Mouse (Mus musculus): Measurements from ENCODE around the gene Gm525.
"Not testable (repeated sequence)": the region's sequence is repeated elsewhere in the genome, so short reads cannot be mapped to it uniquely, and the experiment has no call there.

Gene Gm525

GRCm38 (mm10) chr11:89073541-89073940, at the start of gene Gm525:
Gene Gm525 (plus strand): TSS chr11:89073841.
- no peak for DNase-seq (ENCODE audit: low read depth)

- DNase-seq (ENCODE audit: low read depth) = peak; percentile 80
These were observed 49.3 kb upstream of the Gm525 start for GRCm38 (mm10) chr11:89024181-89024881.

GRCm38 (mm10) chr11:89025603-89026002, 48.0 kb upstream of the Gm525 start:
- no peak for DNase-seq (ENCODE audit: low read depth)

- DNase-seq (ENCODE audit: low read depth) = no peak
These were observed 47.5 kb upstream of the Gm525 start for GRCm38 (mm10) chr11:89026117-89026516.

DNA sequence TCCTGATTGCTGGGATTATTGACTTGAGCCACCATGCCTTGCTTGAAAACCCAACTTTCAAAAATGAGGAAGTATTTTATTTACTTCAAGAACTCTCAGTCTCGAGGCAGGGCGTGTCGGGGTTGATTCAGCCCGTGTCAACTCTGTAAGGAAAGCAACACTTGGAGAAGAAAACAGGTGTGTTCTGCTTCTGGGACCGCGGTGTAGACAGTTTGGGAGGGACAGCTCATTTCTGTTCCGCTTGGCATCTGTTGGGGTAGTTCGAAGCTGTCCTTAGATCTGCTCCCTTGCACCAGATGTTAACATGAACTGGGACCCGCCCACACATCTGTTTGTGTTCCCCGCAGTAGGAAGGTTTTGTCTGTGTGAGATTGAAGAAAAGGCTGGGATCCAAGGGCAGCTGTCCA, 45.7 kb upstream of the Gm525 start:
- DNase-seq (ENCODE audit: low read depth) = no peak

GRCm38 (mm10) chr11:89028871-89029405, 44.7 kb upstream of the Gm525 start:
- no peak for DNase-seq (ENCODE audit: low read depth)

- DNase-seq (ENCODE audit: low read depth) = no peak
These were observed 43.1 kb upstream of the Gm525 start for GRCm38 (mm10) chr11:89030552-89030951.

- peak; percentile 87 for DNase-seq (ENCODE audit: low read depth)
These were observed 42.5 kb upstream of the Gm525 start for GRCm38 (mm10) chr11:89031189-89031588.

GRCm38 (mm10) chr11:89034592-89034991, 39.0 kb upstream of the Gm525 start:
- no peak for DNase-seq (ENCODE audit: low read depth)

DNA sequence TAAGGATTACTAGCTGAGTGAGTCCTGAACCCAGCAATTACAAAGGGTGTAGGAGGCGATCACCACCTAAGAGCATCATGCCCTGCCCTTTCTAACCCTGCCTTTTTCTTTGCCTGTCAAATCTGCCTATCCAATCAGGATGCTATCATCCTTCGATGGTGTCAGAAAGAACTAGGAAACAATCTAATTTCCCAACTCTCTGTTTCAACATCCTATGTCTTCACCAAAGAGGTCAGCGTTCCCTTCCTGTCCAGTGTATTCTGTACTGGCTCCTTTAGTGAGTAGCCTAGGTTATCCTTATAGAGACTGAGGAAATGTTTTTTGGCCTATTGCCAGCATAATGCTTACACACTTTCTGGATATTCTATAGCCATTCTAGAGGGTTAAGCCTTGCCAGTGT, 38.1 kb upstream of the Gm525 start:
- no peak for DNase-seq (ENCODE audit: low read depth)

DNA sequence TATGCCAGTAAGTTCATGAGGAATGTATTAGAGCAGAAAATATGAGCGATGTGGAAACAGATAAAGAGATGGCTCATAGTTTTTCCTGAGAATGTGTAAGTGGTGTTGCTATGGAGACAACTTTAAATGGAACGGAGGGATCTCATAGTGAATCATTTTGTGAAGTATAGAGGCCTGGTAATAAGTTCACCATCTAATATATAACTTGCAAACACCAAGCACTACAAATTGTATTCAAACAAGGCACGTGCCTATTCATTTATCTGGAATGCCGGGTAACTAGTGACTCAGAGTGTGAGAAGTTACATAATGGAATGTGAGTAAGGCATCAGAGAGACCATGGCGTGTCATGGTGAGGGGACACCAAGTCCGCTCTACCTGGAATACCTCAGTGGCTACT, 35.1 kb upstream of the Gm525 start:
- peak; percentile 53 for DNase-seq (ENCODE audit: low read depth)

DNA sequence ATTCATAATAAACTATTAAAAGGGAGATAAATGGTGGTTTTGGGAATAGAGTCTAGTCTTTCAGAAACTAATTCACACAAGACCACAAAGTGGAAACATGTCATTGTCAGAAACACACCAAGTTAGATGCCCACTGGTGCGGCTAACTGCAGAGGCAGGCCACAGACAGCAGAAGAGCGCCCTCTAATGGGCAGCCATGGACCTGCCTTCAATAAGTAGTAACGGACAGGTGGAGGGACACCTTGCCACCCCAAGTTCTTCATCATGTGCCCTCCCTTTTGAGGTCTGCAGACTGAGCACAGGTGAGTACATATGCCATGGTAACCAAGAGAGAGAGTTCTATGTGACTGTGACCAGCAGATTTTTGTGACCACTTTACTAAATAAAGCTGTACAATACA, 34.3 kb upstream of the Gm525 start:
- peak; percentile 73 for DNase-seq (ENCODE audit: low read depth)

- not testable (repeated sequence) for DNase-seq (ENCODE audit: low read depth)
These were observed 32.6 kb upstream of the Gm525 start for GRCm38 (mm10) chr11:89041073-89041472.

DNA sequence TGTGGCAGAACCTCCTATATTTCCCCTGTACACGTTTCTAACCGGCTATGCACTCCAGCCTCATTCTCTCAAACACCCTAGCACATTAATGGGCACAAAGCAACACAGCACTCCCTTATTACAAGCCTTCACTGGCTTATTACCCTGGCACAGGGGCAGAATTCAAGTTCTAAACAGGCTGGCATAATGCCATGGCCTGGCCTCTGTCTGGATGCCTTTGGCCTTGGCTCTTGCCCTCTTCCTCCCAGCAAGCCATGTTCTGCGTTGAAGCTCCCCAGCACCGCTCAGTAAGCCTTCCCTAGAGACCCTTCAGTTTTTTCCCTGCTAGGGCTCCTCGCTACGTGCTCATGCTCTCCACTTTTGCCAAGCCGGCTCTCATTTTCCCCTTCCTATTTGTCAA, 30.6 kb upstream of the Gm525 start:
- DNase-seq (ENCODE audit: low read depth) = no peak

DNA sequence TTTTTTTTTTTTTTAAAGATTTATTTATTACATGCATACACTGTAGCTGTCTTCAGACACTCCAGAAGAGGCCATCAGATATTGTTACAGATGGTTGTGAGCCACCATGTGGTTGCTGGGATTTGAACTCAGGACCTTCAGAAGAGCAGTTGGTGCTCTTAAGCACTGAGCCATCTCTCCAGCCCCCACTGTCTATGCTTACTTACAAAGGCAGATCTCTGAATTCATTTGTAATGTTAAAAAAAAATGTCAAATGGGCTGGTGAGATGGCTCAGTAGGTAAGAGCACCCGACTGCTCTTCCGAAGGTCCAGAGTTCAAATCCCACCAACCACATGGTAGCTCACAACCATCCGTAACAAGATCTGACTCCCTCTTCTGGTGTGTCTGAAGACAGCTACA, 28.1 kb upstream of the Gm525 start:
- not testable (repeated sequence) for DNase-seq (ENCODE audit: low read depth)

- no peak for DNase-seq (ENCODE audit: low read depth)
These were observed 27.6 kb upstream of the Gm525 start for GRCm38 (mm10) chr11:89046021-89046420.

DNA sequence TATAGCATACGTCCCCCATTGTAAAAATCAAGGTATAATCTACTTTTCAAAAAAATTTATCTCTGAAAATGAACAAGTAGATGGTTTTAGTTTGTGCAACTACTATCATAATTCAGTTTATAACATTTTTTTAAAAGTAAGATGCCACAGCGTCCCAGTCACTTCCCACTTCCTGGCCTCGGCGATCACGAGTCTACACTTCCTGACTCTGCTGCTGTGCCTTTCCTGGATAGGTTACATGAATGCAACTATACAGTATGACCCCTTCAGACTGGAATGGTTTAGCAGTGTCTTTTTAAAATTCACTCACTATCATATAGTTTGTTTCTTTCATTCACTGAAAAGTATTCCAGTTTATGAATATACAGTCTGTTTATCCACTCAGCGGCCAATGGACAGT, 21.9 kb upstream of the Gm525 start:
- DNase-seq (ENCODE audit: low read depth) = no peak

GRCm38 (mm10) chr11:89055931-89056690, 17.5 kb upstream of the Gm525 start:
- no peak for DNase-seq (ENCODE audit: low read depth)

DNA sequence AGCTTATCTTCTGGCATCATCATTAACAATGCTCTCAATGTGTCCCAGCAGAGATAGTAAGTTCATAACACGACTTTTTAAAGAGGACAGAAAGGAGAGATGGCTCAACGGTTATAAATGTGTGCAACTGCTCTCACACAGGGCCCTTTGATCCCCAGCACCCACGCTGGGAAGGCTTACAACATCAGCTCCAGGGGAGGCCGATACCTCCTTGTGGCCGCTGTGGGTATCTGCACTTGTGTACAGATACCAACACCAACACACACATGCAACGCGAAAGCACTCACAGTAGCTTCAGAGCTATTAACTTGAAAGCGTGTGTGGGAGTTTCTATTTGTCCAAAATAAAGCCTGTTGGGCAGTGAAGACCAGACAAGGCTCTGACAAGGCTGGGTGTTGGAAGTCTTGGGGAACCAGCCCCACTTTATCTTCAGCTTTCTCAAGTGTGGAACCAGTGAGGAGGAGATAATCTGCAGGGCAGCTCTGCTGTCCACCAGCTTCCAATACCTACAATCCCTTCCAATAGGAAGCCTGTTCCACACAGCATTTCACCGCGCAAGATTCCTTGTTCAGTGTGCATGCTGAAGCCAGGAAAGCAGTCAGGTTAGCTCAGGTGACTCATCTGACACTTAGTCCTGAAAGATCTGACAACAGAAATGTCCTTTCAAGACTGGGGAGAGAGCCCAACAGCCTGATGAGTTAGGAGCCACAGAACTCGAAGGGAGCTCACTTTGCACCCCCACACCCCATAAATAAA, 14.9 kb upstream of the Gm525 start:
- DNase-seq (ENCODE audit: low read depth) = peak; percentile 55

- DNase-seq (ENCODE audit: low read depth) = peak; percentile 43
These were observed 13.7 kb upstream of the Gm525 start for GRCm38 (mm10) chr11:89059919-89060422.

GRCm38 (mm10) chr11:89060423-89061089, 13.1 kb upstream of the Gm525 start:
- DNase-seq (ENCODE audit: low read depth) = peak; percentile 96

DNA sequence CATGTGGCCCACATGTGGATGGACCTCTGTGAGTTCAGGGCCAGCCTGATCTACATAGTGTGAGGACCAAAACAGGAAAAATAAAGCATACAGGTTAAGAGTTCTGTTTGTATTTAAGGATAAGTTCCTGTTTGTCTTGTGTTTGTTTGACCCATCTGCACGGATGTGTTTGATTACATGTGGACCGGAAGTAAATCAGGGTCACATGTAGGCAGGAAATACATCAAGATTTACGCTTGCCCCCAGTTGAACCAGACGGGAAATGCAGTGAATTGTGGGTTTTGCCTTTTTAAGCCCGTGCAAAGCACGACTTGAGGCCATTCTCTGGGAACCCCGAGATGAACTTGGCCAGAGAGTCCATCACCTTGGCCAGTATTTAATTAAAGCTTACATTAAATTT, 12.3 kb upstream of the Gm525 start:
- no peak for DNase-seq (ENCODE audit: low read depth)

Measured in NIH3T3 (cell line).